Mouse (Mus musculus): ENCODE measurements around the gene Gm12830. TPM values are rescaled to one million over a fixed set of nuclear protein-coding genes. Genes with fewer than 3 reads are reported as not detected.

The Gm12830 gene
- polyA plus RNA-seq (2012; rRNA removed), result not detected in 2 replicates

GRCm38 (mm10) chr4:114821567-114822192 lies at the start of gene Gm12830:
Gm12830 (plus strand) TSS chr4:114821722.

Other genes with a start within 250 kb of the Gm12830 start
- 0.20 and 0.30 TPM in 2 replicates for gene Foxd2, start 87.2 kb downstream of the Gm12830 start, polyA plus RNA-seq (2012; rRNA removed)
- gene Foxe3, start 104.3 kb downstream of the Gm12830 start, polyA plus RNA-seq (2012; rRNA removed), result not detected in 2 replicates
- gene Cmpk1, start 165.5 kb downstream of the Gm12830 start, polyA plus RNA-seq (2012; rRNA removed), result 15.0 and 24.8 TPM in 2 replicates
- 0.17 and 0.27 TPM in 2 replicates for gene Stil, start 178.4 kb downstream of the Gm12830 start, polyA plus RNA-seq (2012; rRNA removed)
- 0.97 and 1.5 TPM in 2 replicates for gene Tal1, start 234.7 kb downstream of the Gm12830 start, polyA plus RNA-seq (2012; rRNA removed)

Data from stomach, adult 2 months (tissue).